Mouse (Mus musculus): ENCODE data around the gene Got2. TPM values are rescaled to one million over a fixed set of nuclear protein-coding genes. Genes with fewer than 3 reads are reported as not detected.
"Not testable (repeated sequence)": the region's sequence is repeated elsewhere in the genome, so short reads cannot be mapped to it uniquely, and the experiment has no call there.

The Got2 gene
- polyA plus RNA-seq, 1 experiment from 2014 or later = 199 TPM

GRCm38 (mm10) chr8:95837266-95837665, 51.1 kb downstream of the Got2 start:
- peaks cover 6% of the 10 kb centered on the region for H3K36me3 ChIP-seq

DNA sequence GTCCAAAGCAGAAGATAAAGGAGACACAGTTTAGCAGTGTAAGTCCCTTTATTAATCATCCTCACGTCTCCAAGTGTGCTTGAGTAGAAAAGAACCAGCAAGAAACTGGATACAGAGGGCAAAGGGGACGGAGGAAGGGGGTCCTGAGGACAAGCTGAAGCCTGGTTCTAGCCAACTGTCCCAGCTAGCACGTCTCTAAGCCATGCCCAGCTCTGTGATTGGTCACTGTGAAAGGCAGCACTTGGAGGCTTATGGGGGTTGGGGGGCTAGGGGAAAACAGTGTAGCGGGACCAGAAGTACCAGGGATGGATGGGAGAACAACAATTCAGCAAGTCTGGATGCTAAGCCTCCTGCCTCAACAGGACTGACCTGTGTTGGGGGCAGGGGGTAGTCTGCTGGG, 52.5 kb downstream of the Got2 start:
- WGBS (ENCODE audit: insufficient replicate concordance) = 58% methylated on average over 4 of the region's 4 CpGs
- ATAC-seq (ENCODE audit: low read depth) (no peak), DNase-seq (no peak)
- H3K9ac ChIP-seq = no peak overlapping the region
- no peak overlapping the region for H3K4me3 ChIP-seq (replicated peaks)
- peaks cover 27% of the 10 kb centered on the region for H3K4me1 ChIP-seq (replicated peaks)
- no peak overlapping the region; the same call in 1 of the 2 replicates for H3K27ac ChIP-seq
- no peaks in the 10 kb centered on the region for H3K9me3 ChIP-seq (replicated peaks)
- no peaks in the 10 kb centered on the region for H3K27me3 ChIP-seq
- peaks cover 6% of the 10 kb centered on the region for H3K36me3 ChIP-seq
- H3K4me2 ChIP-seq = no peak overlapping the region

More at GRCm38 (mm10) chr8:95837266-95837665, 51.1 kb downstream of the Got2 start:
- no peak overlapping the region for H3K4me2 ChIP-seq
- H3K27ac ChIP-seq = no peak overlapping the region; the same call in 1 of the 2 replicates
- no peak for ATAC-seq (ENCODE audit: low read depth)
- DNase-seq = no peak
- no peak overlapping the region for H3K4me3 ChIP-seq (replicated peaks)
- H3K9ac ChIP-seq = no peak overlapping the region
- peaks cover 24% of the 10 kb centered on the region for H3K4me1 ChIP-seq (replicated peaks)
- H3K27me3 ChIP-seq = no peaks in the 10 kb centered on the region
- no peaks in the 10 kb centered on the region for H3K9me3 ChIP-seq (replicated peaks)
- WGBS (ENCODE audit: insufficient replicate concordance) = 83% methylated on average over 10 of the region's 10 CpGs

- DNase-seq = peak; percentile 60
- no peaks in the 10 kb centered on the region for H3K9me3 ChIP-seq (replicated peaks)
- peak overlapping the region; percentile 69 for H3K4me2 ChIP-seq
- H3K9ac ChIP-seq = peak overlapping the region; percentile 61
- peak overlapping the region; percentile 43 for H3K4me3 ChIP-seq (replicated peaks)
- no peaks in the 10 kb centered on the region for H3K36me3 ChIP-seq
- H3K27me3 ChIP-seq = no peaks in the 10 kb centered on the region
- under 1% methylated on average over 16 of the region's 16 CpGs for WGBS (ENCODE audit: insufficient replicate concordance)
- ATAC-seq (ENCODE audit: low read depth) = peak; percentile 82
- peak overlapping the region; percentile 80 for H3K27ac ChIP-seq
- peaks cover 29% of the 10 kb centered on the region for H3K4me1 ChIP-seq (replicated peaks)
These were observed 54.8 kb downstream of the Got2 start for GRCm38 (mm10) chr8:95833435-95833984.

DNA sequence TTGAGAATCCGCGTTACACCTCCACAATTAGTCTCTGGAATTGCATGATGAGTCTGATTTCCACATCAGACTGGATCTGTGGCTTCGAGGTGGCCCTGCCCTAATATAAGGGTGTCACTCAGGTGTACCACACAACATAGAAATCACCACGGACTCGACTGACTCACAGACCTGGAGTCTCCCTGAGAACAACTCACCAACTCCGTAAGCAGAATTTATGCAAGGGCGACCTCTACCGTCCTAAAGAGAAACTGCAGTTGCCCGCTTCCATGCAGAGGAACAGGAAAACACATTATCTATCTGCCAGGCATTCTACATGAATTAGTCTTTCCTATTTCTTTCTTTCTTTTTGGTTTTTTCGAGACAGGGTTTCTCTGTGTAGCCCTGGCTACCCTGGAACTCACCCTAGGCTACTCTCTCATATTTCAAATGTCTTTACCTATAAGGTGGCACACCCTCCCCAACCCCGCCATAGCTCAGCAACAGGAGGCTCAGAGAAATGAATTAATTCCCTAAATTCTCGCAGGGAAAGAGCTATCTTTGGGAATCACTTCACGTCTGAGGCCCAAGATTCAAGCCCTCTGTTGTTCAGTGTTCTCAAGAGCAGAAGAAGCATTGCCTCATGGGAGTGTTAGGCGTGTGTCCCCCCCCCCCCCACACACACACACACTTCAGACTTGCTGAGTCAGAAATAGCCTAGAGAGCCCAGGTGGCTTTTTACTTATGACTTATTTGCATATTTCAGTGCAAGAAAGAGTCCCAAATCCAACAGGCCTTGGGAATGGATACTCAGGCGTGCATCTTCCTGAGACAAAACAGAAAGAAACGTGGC, 55.5 kb downstream of the Got2 start:
- no peaks in the 10 kb centered on the region for H3K9me3 ChIP-seq (replicated peaks)
- peaks cover 29% of the 10 kb centered on the region for H3K4me1 ChIP-seq (replicated peaks)
- peak; percentile 76 for DNase-seq
- peak overlapping the region; percentile 43 for H3K4me3 ChIP-seq (replicated peaks)
- H3K36me3 ChIP-seq = no peaks in the 10 kb centered on the region
- WGBS (ENCODE audit: insufficient replicate concordance) = 13% methylated on average over 16 of the region's 16 CpGs
- peak overlapping the region; percentile 61 for H3K9ac ChIP-seq
- H3K27me3 ChIP-seq = no peaks in the 10 kb centered on the region
- H3K27ac ChIP-seq = peak overlapping the region; percentile 80
- H3K4me2 ChIP-seq = peak overlapping the region; percentile 69
- ATAC-seq (ENCODE audit: low read depth) = peak; percentile 53

DNA sequence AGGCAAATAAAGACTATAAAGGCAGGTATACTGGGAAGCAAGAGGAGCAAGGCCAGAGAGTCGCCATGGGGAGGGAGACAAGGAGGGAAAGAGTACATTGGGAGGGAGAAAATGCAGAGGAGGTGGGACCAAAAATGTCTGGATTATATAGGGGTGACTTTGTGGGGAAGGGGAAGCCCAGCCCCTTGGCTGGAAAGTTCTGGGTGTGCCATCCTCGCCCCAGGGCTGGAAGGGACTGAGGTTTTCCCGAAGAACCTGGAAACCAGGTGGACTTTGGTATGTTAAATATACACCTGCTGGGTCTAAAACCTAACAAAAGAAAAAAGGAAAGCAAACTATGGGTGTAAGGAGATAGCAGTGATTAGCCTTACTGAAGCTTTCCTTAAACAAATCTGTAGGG, 58.2 kb downstream of the Got2 start:
- DNase-seq (no peak), ATAC-seq (ENCODE audit: low read depth) (no peak)
- Histone ChIP-seq H3K4me1 (replicated peaks) (peaks cover 29% of the 10 kb centered on the region), H3K4me2 (no peak overlapping the region), H3K27me3 (no peaks in the 10 kb centered on the region), H3K27ac (no peak overlapping the region), H3K9me3 (replicated peaks) (no peaks in the 10 kb centered on the region), H3K9ac (no peak overlapping the region), H3K36me3 (no peaks in the 10 kb centered on the region), H3K4me3 (replicated peaks) (no peak overlapping the region)
- WGBS (ENCODE audit: insufficient replicate concordance) = 60% methylated on average over 3 of the region's 3 CpGs

GRCm38 (mm10) chr8:95825162-95825561, 63.2 kb downstream of the Got2 start, which contains the start of gene Sap18b:
Sap18b (plus strand) TSS chr8:95825346.
- DNase-seq; ATAC-seq (ENCODE audit: low read depth); H3K9me3 ChIP-seq (replicated peaks); H3K4me2 ChIP-seq; H3K9ac ChIP-seq; H3K4me1 ChIP-seq (replicated peaks); H3K4me3 ChIP-seq (replicated peaks); H3K27ac ChIP-seq; H3K27me3 ChIP-seq; H3K36me3 ChIP-seq: not testable (repeated sequence)
- WGBS (ENCODE audit: insufficient replicate concordance) = 34% methylated on average over 25 of the region's 25 CpGs

GRCm38 (mm10) chr8:95822699-95823098, 65.6 kb downstream of the Got2 start:
- H3K4me3 ChIP-seq (replicated peaks) = no peak overlapping the region
- H3K27ac ChIP-seq = no peak overlapping the region
- no peaks in the 10 kb centered on the region for H3K9me3 ChIP-seq (replicated peaks)
- H3K4me2 ChIP-seq = no peak overlapping the region
- ATAC-seq (ENCODE audit: low read depth) (no peak), DNase-seq (no peak)
- no peak overlapping the region for H3K9ac ChIP-seq
- peaks cover 3% of the 10 kb centered on the region; the same call in 1 of the 2 replicates for H3K4me1 ChIP-seq (replicated peaks)
- H3K27me3 ChIP-seq = no peaks in the 10 kb centered on the region
- 51% methylated on average over 3 of the region's 3 CpGs for WGBS (ENCODE audit: insufficient replicate concordance)
- H3K36me3 ChIP-seq = no peaks in the 10 kb centered on the region

- no peak overlapping the region for H3K4me2 ChIP-seq
These were observed 66.3 kb downstream of the Got2 start for GRCm38 (mm10) chr8:95822096-95822495.

DNA sequence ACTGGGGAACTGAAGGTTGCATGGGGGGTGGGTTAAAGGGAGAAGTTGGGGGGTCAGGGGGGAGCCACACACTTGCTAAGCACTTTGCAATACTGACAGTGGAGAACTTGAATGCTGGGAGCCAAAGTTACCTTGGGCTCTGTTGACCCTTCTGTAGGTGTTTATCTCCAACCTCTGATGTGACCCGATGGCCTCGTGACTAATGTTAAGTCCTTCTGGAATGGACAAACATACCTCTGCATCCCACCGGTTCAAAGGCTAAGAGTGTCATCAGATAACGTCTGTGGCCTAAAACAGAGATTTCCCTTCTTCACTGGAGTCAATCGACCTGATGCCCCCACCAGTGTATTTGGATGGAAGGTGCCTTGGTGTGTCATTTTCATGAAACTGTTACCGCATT, 67.1 kb downstream of the Got2 start:
- Histone ChIP-seq H3K4me3 (replicated peaks) (no peak overlapping the region), H3K4me1 (replicated peaks) (peaks cover 8% of the 10 kb centered on the region; the same call in 1 of the 2 replicates), H3K27me3 (no peaks in the 10 kb centered on the region), H3K36me3 (no peaks in the 10 kb centered on the region), H3K9me3 (replicated peaks) (no peaks in the 10 kb centered on the region), H3K27ac (no peak overlapping the region), H3K9ac (no peak overlapping the region), H3K4me2 (no peak overlapping the region)
- WGBS (ENCODE audit: insufficient replicate concordance) = 64% methylated on average over 6 of the region's 6 CpGs
- ATAC-seq (ENCODE audit: low read depth) (peak; percentile 72), DNase-seq (no peak)

More at GRCm38 (mm10) chr8:95822096-95822495, 66.3 kb downstream of the Got2 start:
- H3K27me3 ChIP-seq = no peaks in the 10 kb centered on the region
- no peak overlapping the region for H3K9ac ChIP-seq
- no peak overlapping the region for H3K4me3 ChIP-seq (replicated peaks)
- H3K9me3 ChIP-seq (replicated peaks) = no peaks in the 10 kb centered on the region
- H3K4me1 ChIP-seq (replicated peaks) = peaks cover 8% of the 10 kb centered on the region; the same call in 1 of the 2 replicates
- no peak overlapping the region for H3K27ac ChIP-seq
- no peaks in the 10 kb centered on the region for H3K36me3 ChIP-seq
- 52% methylated on average over 5 of the region's 5 CpGs for WGBS (ENCODE audit: insufficient replicate concordance)
- no peak for ATAC-seq (ENCODE audit: low read depth)
- DNase-seq = no peak

DNA sequence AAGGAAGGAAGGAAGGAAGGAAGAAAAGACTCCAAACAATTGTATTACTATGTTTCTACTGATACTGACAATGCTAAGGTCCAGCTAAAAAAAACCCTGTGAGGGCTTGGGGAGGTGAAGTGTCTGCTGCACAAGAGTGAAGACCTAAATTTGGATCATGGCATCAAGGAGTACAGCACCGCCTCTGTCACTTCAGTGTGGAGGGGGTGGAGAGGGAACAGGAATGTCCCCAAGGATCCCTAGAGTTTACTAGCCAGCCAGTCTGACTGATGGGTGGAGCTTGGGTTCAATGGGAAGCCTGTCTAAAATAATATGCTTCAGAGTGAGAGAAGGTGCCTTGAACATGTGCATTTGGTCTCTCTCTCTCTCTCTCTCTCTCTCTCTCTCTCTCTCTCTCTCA, 70.1 kb downstream of the Got2 start:
- Histone ChIP-seq H3K4me2 (no peak overlapping the region), H3K4me1 (replicated peaks) (peaks cover 8% of the 10 kb centered on the region; the same call in 1 of the 2 replicates), H3K27ac (no peak overlapping the region), H3K36me3 (no peaks in the 10 kb centered on the region), H3K9me3 (replicated peaks) (no peaks in the 10 kb centered on the region), H3K27me3 (no peaks in the 10 kb centered on the region), H3K4me3 (replicated peaks) (no peak overlapping the region), H3K9ac (no peak overlapping the region)
- WGBS (ENCODE audit: insufficient replicate concordance) = 33% methylated on average over 1 of the region's 1 CpGs
- DNase-seq (no peak), ATAC-seq (ENCODE audit: low read depth) (no peak)

GRCm38 (mm10) chr8:95817597-95817996, 70.8 kb downstream of the Got2 start:
- WGBS (ENCODE audit: insufficient replicate concordance) = 60% methylated on average over 3 of the region's 3 CpGs
- no peak overlapping the region for H3K4me2 ChIP-seq
- no peaks in the 10 kb centered on the region for H3K36me3 ChIP-seq
- no peaks in the 10 kb centered on the region for H3K9me3 ChIP-seq (replicated peaks)
- H3K27ac ChIP-seq = no peak overlapping the region
- peaks cover 8% of the 10 kb centered on the region; the same call in 1 of the 2 replicates for H3K4me1 ChIP-seq (replicated peaks)
- H3K4me3 ChIP-seq (replicated peaks) = no peak overlapping the region
- no peaks in the 10 kb centered on the region for H3K27me3 ChIP-seq
- no peak overlapping the region for H3K9ac ChIP-seq
- no peak for DNase-seq
- ATAC-seq (ENCODE audit: low read depth) = no peak
